Mouse (Mus musculus) mesoderm, embryonic 11.5 days (tissue): Measurements from ENCODE around the gene Mosmo.

ENCODE experiments used
- DNase-seq: peaks from one replicate; pipeline ENCODE4 v3.0.0-alpha.2; 2012; ENCODE audit warnings: low read depth, low spot score

The Mosmo gene

DNA sequence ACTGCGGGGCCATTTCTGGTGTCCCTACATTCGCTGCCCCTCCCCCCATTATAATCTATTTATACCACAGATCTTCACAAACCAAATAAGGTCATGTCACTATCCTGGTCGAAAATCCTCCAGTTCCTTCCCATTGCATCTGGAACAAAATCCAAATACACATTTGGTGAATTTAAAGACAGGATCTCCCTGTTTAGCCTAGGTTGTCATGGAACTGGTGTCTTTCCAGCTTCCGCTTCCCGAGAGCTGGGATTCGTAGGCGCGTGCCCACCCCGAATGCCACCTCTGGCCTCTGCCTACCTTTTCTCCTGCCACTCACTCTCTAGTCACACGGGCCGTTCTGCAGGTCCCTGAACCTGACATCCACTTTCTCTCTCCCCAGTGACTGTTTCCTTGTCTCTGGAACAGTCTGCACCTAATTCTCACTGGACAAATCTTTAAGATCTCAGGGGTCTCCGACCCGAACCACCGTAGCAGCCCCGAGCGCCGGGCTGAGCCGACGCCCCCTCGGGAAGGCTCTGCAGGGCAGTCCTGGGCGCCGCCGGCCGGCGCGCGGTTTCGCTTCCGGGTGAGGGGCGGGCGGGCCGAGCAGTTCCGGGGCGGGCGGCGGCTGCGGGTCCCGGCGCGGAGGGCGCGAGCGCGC is at the start of gene Mosmo:
TSS of gene Mosmo (plus strand) at position 618 of the 643 bp plus-strand sequence.
- peak; percentile 82 for DNase-seq

DNA sequence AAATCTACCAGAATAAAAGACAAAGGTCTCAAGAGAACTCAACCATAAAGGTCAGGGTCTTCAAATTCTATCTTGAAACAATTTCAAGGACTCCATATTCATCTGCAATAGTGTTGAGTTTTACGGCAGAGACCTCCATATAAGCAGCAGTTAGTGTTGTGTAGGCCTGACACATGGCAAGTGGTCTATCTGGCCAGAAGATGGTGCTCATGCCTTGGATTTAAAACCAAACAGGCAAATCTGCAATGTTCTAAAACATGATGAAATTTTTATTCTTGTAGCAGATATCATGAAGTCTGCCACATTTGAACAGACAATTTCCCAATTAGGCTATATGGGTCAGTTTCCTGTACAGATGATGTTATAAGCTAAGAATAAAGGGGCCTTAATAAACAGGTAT is 44.9 kb upstream of the Mosmo start:
- DNase-seq: no peak

DNA sequence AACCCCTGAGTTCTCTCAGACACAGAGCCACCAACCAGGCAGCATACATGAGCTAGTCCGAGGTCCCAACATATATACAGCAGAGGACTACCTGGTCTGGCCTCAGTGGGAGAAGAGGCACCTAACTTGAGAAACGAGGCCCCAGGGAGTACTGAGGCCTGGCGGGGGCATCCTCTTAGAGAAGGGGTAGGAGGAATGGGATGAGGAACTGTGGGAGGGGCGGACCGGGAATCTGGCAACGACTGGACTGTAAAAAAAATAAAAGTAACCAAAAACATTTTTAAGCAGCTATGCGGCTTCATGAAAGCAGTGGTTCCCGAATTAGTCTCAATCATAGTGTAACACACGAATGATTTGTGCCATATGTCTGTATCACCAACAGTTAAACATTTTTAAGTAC is 43.1 kb upstream of the Mosmo start:
- peak; percentile 6 for DNase-seq

GRCm38 (mm10) chr7:120634711-120635361 is 42.6 kb upstream of the Mosmo start, which contains the start of gene Uqcrc2:
Uqcrc2 (plus strand) TSS chr7:120635176.
- peak; percentile 92 for DNase-seq

GRCm38 (mm10) chr7:120635362-120635781 is 42.0 kb upstream of the Mosmo start:
- no peak for DNase-seq

DNA sequence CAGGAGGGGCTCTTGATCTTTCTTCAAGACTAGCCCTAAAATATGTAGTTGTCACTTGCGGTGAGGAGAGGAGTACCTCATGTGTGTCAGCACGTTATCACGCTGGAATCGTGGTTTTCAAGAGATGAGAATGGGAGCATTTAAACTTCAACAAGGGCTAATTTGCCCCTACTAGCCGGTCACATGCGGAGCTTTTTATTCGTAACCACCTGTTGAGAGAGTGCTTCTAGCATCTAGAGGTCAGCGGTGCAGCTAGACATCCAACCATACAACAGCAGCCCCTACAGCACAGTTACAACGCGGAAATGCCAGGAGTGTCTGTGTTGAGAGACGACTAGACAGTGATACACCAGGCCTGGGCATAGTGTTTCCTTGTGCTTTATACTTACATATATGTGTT is 41.6 kb upstream of the Mosmo start:
- peak; percentile 13 for DNase-seq

DNA sequence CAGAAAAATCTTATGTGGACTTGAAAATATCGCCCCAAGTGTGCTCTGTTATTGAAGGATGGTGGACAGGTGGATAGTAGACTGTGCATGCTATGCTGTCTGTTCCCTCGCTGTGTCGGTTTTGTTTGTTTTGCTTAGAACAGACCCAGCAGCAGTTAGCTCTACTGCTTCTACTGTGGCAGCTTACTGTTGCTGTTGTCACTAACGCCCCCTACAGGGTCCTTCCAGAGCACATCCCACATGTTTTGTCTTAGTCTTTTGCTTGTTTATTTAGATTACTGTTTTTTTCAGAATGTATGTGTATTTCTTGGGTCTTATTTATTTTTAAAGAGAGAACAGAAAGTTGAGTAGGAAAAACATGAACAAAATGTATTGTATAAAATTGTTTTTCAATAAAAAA is 34.2 kb upstream of the Mosmo start:
- peak; percentile 4 for DNase-seq

GRCm38 (mm10) chr7:120647849-120648248 is 29.6 kb upstream of the Mosmo start:
- DNase-seq: no peak

- no peak for DNase-seq
Observed at GRCm38 (mm10) chr7:120662079-120662478, 15.3 kb upstream of the Mosmo start.

- peak; percentile 81 for DNase-seq
Observed at GRCm38 (mm10) chr7:120670153-120670875, 7.1 kb upstream of the Mosmo start, which contains the start of gene Pdzd9. Pdzd9 (minus strand) TSS chr7:120670343.

DNA sequence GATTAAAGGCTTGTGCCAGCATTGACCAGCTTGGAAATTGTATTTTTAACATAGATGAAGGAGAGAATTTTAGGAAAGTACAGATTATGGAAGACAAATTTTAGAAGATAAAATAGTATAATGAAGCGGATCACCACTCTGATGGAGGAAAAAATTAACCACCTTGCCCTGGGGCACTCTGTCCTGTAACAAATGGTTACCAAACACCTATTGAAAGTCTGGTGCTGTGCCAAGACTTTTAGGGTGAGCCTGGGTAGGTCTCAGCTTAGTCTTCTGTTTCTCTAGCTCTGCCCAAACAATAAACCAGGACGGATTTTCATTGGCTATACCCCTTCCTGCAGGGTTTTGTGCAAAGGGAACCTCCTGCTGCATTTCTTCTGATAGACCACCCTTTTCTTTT is 6.1 kb upstream of the Mosmo start:
- DNase-seq: no peak

DNA sequence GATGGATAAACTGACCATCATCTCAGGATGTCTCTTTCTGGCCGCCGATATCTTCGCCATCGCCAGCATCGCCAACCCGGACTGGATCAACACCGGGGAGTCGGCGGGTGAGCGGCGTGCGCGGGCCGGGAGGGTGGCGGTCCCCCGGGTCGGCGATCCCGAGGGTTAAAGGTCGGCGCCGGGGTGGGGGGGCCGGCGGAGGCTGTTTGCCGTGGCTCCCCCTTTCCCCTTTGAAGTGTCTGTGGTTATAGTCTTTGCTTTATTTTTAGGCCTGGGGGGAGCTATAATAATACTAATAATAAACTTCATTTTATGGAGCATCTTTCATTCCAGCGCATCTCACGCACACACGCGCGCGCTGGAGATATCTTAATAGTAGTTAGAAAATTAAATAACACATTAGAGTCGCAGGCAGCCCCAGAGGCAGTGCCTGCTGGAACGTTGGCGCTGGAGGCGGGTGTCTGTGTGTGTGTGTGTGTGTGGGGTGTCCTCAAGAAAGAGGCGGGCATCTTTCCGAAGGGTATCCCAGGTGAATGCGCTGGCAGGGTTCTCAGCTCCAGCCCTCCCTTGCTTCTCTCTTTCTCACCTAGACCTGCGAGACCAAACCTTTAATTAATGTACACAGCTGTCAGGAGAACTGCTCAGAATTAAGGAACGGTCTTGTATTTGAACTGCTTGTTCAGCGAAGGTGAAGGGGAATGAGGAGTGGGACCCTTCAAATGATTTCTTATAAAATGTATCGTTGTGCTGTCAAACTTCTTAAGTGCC is 530 bp downstream of the Mosmo start:
- no peak for DNase-seq

DNA sequence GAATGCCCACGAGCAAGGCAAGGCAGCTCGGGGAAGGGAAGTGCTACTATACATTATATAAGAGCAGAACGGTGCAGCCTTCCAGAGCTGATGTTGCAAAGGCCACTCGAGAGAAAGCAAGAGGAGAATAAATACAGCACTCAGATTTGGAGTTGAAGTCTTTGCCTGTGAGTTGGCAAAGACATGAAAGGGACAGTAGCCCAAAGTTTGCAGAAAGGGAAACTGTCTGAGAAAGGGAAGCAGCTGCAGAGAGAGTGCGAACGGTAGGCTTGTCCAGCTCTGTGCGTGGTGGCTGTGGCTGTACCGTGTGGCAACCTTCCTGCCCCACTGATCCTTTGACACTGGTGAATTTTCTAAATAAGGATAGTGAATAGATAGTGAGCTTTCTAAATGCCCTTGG is 1.6 kb downstream of the Mosmo start:
- no peak for DNase-seq

DNA sequence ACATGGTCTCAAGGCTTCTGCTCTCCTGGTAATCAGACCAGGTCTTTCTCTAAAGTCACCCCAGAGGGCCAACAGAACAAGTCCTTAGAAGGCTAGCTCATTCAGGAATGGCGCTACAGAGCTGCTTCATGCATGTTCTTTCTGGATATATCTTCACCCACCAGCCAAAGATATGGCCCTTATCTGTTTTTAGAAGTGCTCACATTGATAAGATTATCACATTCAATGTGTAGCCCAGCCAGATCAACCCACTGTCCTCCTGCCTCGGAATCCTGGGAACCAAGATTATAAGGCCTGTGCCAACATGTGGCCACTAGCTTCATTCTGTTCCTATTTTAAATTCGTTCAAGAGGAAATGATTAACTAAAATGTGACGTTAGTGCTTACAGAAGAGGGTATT is 4.6 kb downstream of the Mosmo start:
- no peak for DNase-seq

GRCm38 (mm10) chr7:120684731-120685161 is 7.3 kb downstream of the Mosmo start:
- DNase-seq: no peak

GRCm38 (mm10) chr7:120685227-120685626 is 7.8 kb downstream of the Mosmo start:
- DNase-seq: no peak

- no peak for DNase-seq
Observed at GRCm38 (mm10) chr7:120690634-120691033, 13.2 kb downstream of the Mosmo start.

- DNase-seq: no peak
Observed at GRCm38 (mm10) chr7:120693831-120694375, 16.5 kb downstream of the Mosmo start.

GRCm38 (mm10) chr7:120695196-120695595 is 17.8 kb downstream of the Mosmo start:
- no peak for DNase-seq

GRCm38 (mm10) chr7:120695641-120696040 is 18.2 kb downstream of the Mosmo start:
- DNase-seq: no peak

DNA sequence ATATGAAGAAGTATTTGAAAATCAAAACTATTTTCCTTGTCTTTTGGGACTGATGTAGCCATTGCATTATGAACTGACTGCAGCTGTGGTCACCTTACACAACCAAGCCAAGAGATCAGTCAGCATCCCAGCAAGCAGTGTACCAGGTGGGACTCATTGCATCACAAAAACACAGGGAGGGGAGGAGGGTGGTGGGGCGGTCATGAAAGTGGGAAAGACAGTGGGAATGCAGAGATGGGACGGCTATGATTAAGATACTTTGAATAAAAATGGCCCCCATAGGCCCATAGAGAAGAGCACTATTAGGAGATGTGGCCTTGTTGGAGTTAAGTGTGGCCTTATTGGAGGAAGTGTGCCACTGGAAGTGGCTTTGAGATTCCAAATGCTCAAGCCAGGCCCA is 18.9 kb downstream of the Mosmo start:
- DNase-seq: no peak

DNA sequence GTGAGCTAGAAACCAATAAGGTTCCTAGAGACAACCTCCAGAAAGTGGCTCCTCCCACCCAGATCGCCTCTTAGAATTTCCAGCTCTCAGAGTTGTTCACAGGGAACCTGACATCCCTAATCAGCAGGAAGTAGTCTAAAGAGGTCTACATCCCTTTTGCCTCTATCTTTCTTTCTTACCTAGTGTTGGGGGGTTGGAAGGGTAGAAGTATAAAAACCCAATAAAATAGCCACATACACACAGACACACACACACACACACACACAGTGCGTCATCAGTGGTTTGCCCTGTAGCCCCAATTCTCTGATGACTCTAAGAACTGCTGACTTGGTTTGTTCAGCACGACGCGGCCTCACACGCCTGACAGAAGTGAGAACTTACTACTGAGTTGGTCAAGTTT is 22.2 kb downstream of the Mosmo start:
- DNase-seq: no peak
